Mouse (Mus musculus) activated CD4-positive, CD25-positive, alpha-beta regulatory T cell, adult 4 months (primary cell): Measurements from ENCODE around the gene Ttc32. TPM values are rescaled to one million over a fixed set of nuclear protein-coding genes. Genes with fewer than 3 reads are reported as not detected.
A peak's percentile ranks its signal among the peaks of the same experiment; 100 is the strongest.

Experiments
- ATAC-seq: one replicate; pipeline ENCODE4 v1.8.0; 2017
- polyA plus RNA-seq, 2 experiments: library from polyadenylated mRNA; unstranded; fragments of 100-300 nt; shearing (Covaris generic); gene quantifications; one replicate each; pipeline ENCODE4 v1.2.1; 2017

The Ttc32 gene
- polyA plus RNA-seq, 2 experiments from 2014 or later: 9.6 to 12.7 TPM

DNA sequence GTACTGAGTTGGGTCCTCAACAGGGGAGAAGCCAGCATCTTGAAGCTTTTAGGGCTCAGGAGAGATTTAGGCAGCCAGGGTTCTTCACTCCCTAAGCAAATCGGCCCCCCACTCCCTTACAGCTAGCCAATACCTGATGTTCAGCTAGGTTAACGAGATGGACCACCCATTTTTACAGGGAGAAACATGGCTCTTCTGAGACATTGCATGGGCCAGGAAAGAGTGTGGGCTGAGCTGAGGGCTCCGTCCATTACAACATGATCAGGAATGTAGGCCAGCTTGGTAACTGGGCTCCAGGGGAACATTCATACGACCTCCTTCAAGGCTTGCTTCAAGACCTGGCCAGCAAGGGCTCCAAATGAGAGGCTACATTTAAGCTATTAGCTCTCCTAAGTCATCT lies 16.9 kb downstream of the Ttc32 start:
- ATAC-seq: no peak

DNA sequence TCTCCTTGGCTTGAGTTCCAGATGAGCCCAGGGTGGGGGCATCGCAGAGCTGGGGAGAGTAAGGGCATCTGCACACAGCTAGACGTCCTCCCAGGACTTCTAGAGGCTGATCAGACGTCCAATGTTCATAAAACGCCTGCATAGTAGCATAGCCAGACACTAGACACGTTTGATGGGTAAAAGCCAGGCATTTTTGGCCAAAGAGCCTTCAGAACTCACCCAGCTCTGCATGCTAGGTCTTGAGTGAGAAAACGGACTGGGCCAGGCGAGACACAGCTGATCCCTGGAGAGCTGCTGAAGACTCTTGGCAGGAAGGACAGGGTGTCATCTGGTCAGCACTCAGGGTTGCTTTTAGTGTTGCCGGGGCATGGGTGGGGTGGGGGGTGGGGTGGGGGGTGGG lies 18.3 kb downstream of the Ttc32 start:
- ATAC-seq: no peak

DNA sequence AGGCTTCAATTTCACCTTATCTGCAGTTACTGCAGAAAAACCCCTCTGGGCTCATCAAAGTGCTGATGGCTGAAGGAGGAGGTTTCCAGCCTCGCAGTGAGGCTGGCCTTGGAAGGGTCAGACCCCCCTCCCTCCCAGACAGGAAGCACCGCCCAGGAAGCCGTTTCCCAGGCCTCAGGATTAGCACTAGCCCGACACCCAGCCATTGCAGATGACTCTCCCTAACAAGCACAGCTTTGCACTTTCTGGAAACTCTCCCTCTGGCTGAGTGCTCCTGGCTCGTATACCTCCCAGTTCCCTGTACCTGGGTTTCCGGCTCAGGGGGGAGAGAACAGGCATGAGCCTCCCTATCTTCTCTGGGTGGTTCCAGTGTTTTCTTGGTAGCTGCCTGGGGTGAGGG lies 21.0 kb downstream of the Ttc32 start:
- ATAC-seq: no peak

DNA sequence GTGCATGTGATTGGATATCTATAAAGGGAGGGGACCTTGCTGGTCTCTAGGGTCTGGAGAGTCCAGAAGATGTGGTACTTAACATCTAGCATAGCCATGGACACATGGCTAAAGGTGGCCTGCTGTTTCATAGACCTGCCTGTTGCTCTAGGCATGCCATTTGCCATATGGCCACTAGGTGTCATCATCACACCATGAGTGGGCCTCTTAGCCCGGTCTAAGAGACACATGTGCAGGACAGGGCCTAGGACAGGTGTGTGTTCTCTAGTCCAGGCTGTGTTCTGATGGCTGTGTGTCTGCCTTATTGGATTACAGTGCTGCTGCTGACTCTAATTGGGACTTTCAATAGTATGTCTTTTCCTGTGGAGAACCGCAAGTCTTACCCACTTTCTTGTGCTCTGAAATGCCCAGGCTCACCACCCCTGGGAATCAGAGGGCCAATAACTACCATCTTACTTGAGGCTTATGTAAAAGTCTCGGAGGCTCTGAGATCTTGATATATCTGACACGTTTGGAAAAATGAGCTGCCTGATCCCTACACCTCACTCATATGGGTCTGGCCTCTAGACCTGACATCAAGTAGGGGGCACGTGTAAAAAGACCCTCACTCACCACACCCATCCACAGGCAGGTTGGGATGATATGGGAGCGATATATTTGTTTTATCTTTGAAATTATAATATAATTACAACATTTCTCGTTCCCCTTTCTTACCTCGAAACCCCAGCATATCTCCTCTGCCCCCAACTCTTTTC lies 22.5 kb downstream of the Ttc32 start:
- peak; percentile 90 for ATAC-seq

DNA sequence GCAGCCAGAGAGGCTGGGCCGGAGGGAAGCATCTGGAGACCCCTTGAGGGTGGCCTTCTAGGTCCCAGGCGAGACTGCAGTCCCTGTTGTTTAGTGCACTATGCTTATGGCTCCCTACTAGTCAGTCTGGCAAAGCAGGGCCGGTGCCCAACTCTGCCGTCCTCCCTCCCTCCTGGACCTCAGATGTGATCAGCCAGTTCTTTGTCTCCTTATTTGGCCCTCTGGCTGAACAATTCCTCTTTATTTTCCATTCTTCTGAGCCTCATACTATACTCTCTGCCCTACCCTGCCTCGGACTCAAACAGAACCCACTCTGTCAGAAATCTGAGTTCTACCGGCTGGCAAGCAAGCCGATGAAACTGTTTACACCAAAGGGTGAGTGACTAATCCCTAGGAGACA lies 23.5 kb downstream of the Ttc32 start:
- no peak for ATAC-seq

DNA sequence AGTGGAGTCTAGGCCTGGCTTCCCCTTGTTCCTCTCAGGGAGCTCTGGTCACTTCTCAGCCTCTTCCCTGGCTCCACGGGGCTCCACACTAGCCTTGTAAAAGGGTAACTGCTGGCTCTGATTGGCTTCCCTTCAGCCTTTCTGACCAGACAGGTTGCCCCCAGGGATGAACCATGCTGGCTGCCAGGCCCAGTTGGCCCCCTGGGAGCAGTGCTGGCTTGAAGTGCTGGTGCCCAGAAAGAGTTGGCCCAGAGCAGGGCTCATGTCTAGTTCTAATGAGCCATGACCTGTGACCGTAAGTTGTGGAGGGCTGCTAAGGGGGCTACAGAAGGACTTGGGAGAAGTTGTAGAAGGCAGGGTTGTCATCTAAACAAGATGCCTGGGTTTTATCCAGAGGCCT lies 24.2 kb downstream of the Ttc32 start:
- ATAC-seq: no peak

DNA sequence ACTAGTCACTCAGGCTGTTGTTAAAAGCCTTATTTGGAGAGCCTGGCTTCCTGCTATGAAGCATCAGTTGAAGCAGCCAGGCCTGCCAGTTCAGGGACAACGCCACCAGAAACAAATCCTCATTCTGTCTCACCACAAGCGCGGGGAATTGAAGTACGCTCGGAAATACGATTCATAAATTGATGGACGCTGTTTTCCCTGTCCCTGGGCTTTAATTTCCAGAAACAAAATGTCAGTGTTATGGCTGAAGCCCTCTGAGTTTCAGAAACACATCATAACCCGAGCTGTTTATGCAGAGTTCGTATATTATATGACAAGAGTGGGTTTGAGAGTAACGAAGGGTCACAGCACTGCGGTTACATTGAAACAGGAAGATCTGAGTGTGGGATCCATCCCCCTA lies 25.5 kb downstream of the Ttc32 start:
- no peak for ATAC-seq

DNA sequence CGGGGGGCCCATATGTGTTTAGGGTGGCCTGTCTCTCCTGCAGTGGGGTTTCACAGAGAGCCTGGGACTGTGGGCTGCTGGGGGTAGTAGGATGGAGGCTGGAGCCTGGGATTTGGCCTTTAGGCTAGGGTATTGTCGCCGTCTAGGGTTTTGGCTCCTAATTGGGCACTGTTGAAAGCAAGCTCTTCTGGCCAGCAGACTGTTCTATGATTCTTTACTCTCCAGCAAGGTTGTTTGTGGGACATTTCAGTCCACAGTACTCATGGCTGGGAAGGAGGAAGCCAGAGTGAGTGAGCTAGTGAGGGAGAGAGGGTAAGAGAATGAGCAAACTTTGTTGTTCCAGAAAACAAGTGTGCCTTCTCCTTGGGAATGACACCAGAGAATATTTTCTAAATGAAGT lies 29.7 kb downstream of the Ttc32 start:
- no peak for ATAC-seq

DNA sequence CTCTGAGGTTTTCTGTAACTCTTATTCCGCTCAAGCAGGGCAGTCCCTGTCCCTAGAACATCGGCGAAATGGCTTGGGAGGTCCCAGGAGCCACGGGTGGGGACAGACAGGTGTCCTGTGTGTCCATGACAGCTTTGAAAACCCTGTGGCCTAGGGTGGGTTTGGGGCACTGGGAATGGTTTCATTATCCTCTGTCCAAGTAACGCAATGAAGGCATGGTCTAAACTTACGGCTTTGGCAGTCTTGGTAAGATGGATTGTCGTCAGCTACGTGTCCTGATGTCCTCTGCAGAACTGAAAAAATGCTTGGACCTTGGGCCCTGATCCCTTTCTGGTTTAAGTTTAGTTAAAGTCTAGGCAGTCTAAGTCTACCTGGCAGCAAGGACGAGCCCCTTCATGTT lies 30.2 kb downstream of the Ttc32 start:
- ATAC-seq: no peak

DNA sequence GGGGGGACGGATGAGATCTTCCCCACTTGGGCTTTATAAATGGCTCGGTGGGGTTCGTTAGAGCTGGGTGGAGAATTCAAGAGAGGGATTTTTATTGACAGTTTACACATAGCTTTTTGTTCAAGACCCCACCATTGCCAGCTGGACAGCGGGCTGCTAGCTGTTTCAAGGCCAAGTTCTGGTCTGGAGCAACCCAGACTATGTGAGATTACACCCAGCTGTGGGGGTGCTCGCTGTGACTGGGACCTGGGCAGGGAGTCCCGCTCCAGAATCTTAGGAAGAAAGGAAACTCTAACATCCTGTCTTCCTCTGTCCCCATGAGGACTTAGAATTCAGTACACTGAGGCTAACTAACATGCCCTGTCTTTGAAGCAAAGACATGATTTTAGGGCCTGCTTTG lies 33.8 kb downstream of the Ttc32 start:
- no peak for ATAC-seq

DNA sequence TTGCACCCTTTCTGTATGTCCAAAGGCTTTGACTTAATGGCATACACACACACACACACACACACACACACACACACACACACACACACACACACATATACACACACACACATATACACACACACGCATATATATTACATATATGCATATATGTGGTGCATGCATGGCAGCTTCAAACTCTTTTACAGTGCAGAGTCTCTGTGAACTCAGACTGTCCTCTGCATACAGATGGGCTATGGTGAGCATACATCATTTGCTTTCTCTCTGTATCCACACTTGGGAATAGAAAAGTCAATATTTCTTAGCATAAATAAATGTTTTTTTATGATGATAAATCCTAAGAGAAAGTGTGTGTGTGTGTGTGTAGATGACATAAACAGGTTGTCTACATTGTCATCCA lies 41.3 kb downstream of the Ttc32 start:
- no peak for ATAC-seq

DNA sequence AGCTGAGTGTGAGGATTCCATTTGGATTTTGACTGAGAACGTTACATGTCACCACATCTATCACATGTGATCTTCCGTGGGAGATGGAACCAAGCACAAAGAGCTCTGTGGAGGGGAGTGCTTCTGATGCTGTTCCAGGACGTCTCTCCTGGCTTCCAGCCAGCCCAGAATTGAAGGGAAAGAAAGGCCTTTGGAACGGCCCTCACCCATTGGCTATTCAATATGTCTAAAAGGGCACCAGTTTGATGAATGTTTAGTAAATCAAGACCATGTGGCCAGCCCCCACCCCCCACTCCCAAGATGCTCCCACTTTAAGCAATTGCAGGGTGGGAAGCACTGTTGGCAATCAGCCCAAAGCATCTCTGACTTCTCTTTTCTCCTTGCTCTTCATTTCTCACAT lies 41.7 kb downstream of the Ttc32 start:
- no peak for ATAC-seq

DNA sequence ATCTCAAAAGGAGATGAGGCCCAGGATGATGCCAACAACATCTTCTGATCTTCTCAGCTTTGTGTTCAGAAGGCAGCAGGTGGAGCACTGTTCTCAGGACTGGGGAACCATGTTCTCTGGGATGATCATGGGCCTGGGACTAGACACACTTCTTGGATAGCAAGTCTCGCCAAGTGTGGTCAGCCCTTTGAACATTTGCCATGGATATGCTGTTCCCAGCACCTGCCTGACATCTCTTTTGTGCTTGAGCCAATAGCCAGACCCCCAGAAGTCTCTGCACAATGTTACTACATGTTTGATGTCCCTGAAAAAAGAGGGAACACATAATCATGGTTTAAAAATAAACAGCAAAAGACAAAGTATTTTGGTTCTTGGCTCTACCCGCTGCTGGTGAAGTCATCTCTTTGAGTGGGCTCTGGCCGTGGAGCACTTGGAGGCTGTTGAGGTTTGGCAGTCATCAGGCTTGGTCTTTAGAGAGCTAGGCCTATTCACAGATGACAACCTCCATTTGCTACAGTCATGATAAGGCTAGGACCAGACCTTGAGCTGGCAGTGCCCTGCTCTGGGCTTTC lies 47.8 kb downstream of the Ttc32 start:
- no peak for ATAC-seq

DNA sequence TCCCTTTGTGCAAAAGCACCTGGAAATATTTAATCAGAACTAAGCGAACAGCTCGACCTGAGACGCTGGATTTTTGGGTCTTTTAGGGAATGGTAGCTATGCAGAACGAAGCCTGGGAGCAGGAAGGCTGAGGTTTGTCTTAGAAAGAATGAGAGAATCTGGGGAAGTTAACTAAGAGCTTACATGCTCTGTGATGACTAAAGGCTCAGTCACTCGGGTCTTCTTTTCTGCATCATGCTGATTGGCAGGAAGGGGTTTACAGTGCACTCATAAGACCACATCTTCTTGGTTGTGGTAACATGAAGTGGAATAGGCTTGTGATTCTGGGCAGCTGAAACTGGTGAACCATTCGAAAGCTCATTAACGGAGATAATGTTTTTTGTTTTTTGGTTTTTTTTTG lies 60.4 kb downstream of the Ttc32 start:
- no peak for ATAC-seq

Other genes starting within 250 kb of the Ttc32 start
- 100 to 1,000 TPM; 114 to 152 TPM for gene Laptm4a, start 108.3 kb upstream of the Ttc32 start, polyA plus RNA-seq
- gene Matn3, start 82.1 kb upstream of the Ttc32 start, polyA plus RNA-seq: not detected
- gene Wdr35, start 56.1 kb upstream of the Ttc32 start, polyA plus RNA-seq: 1 to 10 TPM; 3.0 to 3.4 TPM